Mouse (Mus musculus) limb, embryonic 10.5 days (tissue): ENCODE results near the gene AC124108.1. TPM values are rescaled to one million over a fixed set of nuclear protein-coding genes. Genes with fewer than 3 reads are reported as not detected.

Experiments used
- DNase-seq: peaks from one replicate; pipeline ENCODE4 v3.0.0-alpha.2; 2017; ENCODE audit warnings: low spot score
- H3K27ac ChIP-seq: fragments of 300-500 bp; sonication (generic); 2 replicates; pipeline ENCODE4 v1.5.1; 2016; ENCODE audit warnings: mild to moderate bottlenecking
- H3K27me3 ChIP-seq: fragments of 300-500 bp; sonication (generic); 2 replicates; pipeline ENCODE4 v1.6.1; 2016; ENCODE audit warnings: low read depth, mild to moderate bottlenecking; ENCODE audit not compliant: poor library complexity, severe bottlenecking
- H3K36me3 ChIP-seq: fragments of 300-500 bp; sonication (generic); 2 replicates; pipeline ENCODE4 v1.6.1; 2016; ENCODE audit warnings: mild to moderate bottlenecking, moderate library complexity
- H3K4me1 ChIP-seq: fragments of 300-500 bp; sonication (generic); 2 replicates; pipeline ENCODE4 v1.6.1; 2016
- H3K4me3 ChIP-seq: fragments of 300-500 bp; sonication (generic); 2 replicates; pipeline ENCODE4 v1.5.1; 2016; ENCODE audit warnings: mild to moderate bottlenecking, moderate library complexity
- H3K9me3 ChIP-seq: fragments of 300-500 bp; sonication (generic); replicated peaks from 2 replicates; pipeline ENCODE4 v1.6.1; 2016; ENCODE audit warnings: mild to moderate bottlenecking
- WGBS: fragments of 180-500 bp; shearing (Covaris S2); methylation state at CpG from one replicate; pipeline ENCODE4 v1.1.7; 2016; 5-methylcytosine and 5-hydroxymethylcytosine counted together
- microRNA counts: library from miRNA; unstranded; fragments of <30 nt; microRNA quantifications from one replicate; lab custom pipeline; 2017
- microRNA-seq: library from miRNA; unstranded; fragments of <30 nt; microRNA quantifications from one replicate; pipeline ENCODE4, GENCODE M21; 2017
- polyA plus RNA-seq: library from polyadenylated mRNA; unstranded; fragments of >200 nt; fragmentation: Nextera tagmentation; extraction: Ambion mirVana; gene quantifications from 2 replicates; pipeline ENCODE4 v1.2.1, GENCODE M21; 2016

Gene AC124108.1
- polyA plus RNA-seq, 1 experiment from 2014 or later, result 0.64 TPM

DNA sequence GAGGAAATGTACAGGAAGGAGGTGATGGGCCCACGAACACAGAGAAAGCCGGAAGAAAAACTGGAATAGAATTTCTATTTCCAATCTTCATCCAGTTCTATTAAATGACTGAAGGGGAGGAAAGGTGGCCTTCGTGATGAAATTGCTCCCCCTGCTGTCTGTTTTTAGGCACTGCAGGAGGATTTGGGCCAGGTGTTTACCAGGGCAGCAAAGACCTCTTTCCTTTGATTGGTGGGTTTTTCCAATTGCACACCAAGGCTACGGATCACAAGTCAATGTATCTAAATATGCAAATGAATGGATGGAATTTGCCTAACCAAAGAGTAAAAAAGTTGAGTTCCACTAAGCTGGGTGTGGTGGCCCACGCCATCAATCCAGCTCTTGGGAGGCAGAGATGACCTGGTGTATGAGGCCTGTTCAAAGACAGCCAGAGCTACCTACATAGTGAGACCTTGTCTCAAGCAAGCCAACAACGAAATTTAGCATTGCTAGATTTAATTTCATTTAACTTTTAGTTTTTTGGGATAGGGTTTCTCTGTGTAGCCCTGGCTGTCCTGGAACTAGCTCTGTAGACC is 46.4 kb downstream of the AC124108.1 start:
- WGBS, result 21% methylated on average over 6 of the region's 6 CpGs
- DNase-seq, result peak; percentile 76
- no peaks in the 10 kb centered on the region for H3K9me3 ChIP-seq
- H3K4me3 ChIP-seq, result no peak overlapping the region
- no peaks in the 10 kb centered on the region for H3K36me3 ChIP-seq
- peaks cover 16% of the 10 kb centered on the region; the same call in 1 of the 2 replicates for H3K27me3 ChIP-seq
- H3K27ac ChIP-seq, result no peak overlapping the region
- peaks cover 4% of the 10 kb centered on the region; the same call in 1 of the 2 replicates for H3K4me1 ChIP-seq

DNA sequence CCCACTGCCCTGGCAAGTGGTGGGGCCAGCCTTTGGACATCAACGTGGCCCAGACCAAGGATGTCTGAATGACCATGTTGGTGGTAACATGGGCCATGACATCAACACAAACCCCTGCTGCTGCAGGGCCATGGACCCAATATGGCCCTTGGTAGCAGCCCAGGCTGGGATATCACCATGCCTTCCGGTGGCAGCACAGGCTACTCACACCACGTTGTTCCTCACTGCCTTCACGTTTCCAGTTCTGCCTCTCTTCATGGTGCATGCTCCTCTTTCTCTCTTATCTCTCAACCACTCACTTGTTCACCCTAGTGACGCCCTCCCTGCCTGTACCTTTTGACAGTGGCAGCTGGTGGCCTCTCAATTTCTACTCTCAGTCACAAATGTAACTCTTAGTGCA is 53.8 kb downstream of the AC124108.1 start:
- 78% methylated on average over 5 of the region's 5 CpGs for WGBS
- Histone ChIP-seq H3K4me1 (no peaks in the 10 kb centered on the region), H3K9me3 (no peaks in the 10 kb centered on the region), H3K36me3 (no peaks in the 10 kb centered on the region), H3K27me3 (no peaks in the 10 kb centered on the region), H3K4me3 (no peak overlapping the region), H3K27ac (no peak overlapping the region)
- no peak for DNase-seq

DNA sequence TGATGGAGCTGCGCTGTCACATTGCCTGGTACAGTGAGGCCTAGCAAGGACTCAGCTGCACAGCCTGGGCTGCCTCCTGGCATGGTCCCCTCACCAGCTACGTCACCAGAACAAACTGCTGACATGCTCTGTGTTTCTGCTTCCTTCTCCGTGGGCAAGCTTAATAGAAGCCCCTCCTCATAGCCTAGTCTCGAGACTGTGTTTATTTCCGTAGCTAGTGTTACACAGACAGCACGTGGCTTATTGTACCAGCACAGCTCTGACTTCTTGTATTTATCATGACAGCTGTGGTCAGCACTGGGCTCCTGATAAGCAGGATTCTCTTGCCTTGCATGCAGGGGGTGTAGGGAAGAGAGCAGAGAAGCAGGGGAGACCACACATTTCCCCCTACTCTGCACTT is 54.9 kb downstream of the AC124108.1 start:
- WGBS, result 56% methylated on average over 6 of the region's 6 CpGs
- Histone ChIP-seq H3K4me3 (no peak overlapping the region), H3K27ac (no peak overlapping the region), H3K27me3 (no peaks in the 10 kb centered on the region), H3K36me3 (no peaks in the 10 kb centered on the region), H3K4me1 (no peaks in the 10 kb centered on the region), H3K9me3 (no peaks in the 10 kb centered on the region)
- no peak for DNase-seq

DNA sequence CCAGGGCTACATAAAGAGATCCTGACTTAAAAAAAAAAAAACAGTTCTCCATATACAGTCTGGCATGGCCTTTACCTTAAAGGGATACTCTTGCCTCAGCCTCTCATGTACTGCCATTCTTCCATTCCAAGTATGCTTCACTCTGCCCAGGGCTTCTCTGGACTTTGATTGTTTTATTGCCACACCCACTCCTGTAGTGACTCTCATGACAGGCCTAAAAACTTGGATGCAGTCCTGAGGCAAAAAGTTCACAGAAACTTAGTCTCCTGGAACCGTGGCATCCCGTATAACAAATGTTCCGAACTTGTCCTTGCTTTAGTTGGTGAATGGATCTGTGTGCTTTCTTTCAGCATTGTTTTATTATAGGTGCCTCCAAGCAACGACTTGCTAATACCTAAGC is 55.4 kb downstream of the AC124108.1 start:
- H3K4me3 ChIP-seq, result no peak overlapping the region
- 91% methylated on average over 4 of the region's 4 CpGs for WGBS
- no peak overlapping the region for H3K27ac ChIP-seq
- no peaks in the 10 kb centered on the region for H3K9me3 ChIP-seq
- no peaks in the 10 kb centered on the region for H3K27me3 ChIP-seq
- no peaks in the 10 kb centered on the region for H3K36me3 ChIP-seq
- DNase-seq, result no peak
- H3K4me1 ChIP-seq, result no peaks in the 10 kb centered on the region

DNA sequence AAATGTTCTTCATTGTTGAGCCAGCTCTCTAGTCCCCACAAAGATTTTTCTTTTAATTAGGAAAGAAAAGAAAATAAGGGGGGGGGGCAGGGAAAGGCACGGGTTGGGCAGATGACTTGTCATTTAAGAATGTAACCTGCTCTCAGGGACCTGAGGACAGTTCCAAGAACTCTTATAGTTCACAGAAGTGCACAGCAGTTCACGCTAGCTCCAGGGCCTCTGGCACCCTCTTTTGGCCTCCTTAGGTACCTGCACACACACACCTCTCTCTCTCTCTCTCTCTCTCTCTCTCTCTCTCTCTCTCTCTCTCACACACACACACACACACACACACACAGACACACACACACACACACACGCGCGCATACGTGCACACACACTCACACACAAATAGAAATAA is 63.2 kb downstream of the AC124108.1 start:
- WGBS, result 85% methylated on average over 6 of the region's 6 CpGs
- H3K4me1 ChIP-seq, result no peaks in the 10 kb centered on the region
- no peak overlapping the region for H3K27ac ChIP-seq
- H3K9me3 ChIP-seq, result no peaks in the 10 kb centered on the region
- DNase-seq, result no peak
- no peak overlapping the region for H3K4me3 ChIP-seq
- H3K27me3 ChIP-seq, result no peaks in the 10 kb centered on the region
- H3K36me3 ChIP-seq, result no peaks in the 10 kb centered on the region

MicroRNAs encoded within 50 kb of the gene (microRNA counts, 519-probe panel; counts per million panel counts)
- microRNA mmu-miR-135b (lab: Ali Mortazavi, UCI), result 3,182 counts per million, percentile 75 among the panel's probes with 10 or more counts

Small RNA genes within 50 kb of the gene (microRNA-seq; reads per million reads assigned to microRNA genes)
- gene Mir135b, result 805 reads per million, percentile 71 among the genes with 10 or more reads in this experiment

Other genes with a start within 250 kb of the AC124108.1 start
- gene Slc45a3, start 228.5 kb upstream of the AC124108.1 start, polyA plus RNA-seq, result 1.7 and 2.0 TPM in 2 replicates
- 10.6 and 15.2 TPM in 2 replicates for gene Elk4, start 183.8 kb upstream of the AC124108.1 start, polyA plus RNA-seq
- gene Mfsd4a, start 123.4 kb upstream of the AC124108.1 start, polyA plus RNA-seq, result 9.5 and 13.4 TPM in 2 replicates
- 3.7 TPM in 2 replicates for gene Cdk18, start 51.8 kb upstream of the AC124108.1 start, polyA plus RNA-seq
- 1.3 and 1.7 TPM in 2 replicates for gene Lemd1, start within 50 bp of the AC124108.1 start, polyA plus RNA-seq
- not detected in 2 replicates for gene Gm10188, start 38.3 kb downstream of the AC124108.1 start, polyA plus RNA-seq
- gene Klhdc8a, start 107.2 kb downstream of the AC124108.1 start, polyA plus RNA-seq, result not detected in 2 replicates
- 0.84 and 0.92 TPM in 2 replicates for gene Nuak2, start 124.7 kb downstream of the AC124108.1 start, polyA plus RNA-seq
- gene Tmcc2, start 199.8 kb downstream of the AC124108.1 start, polyA plus RNA-seq, result 7.6 and 8.0 TPM in 2 replicates
- 13.3 and 15.9 TPM in 2 replicates for gene Dstyk, start 226.1 kb downstream of the AC124108.1 start, polyA plus RNA-seq